Mouse (Mus musculus) embryonic fibroblast, embryonic 13.5 days (primary cell): Measurements from ENCODE around the gene Nkain4.

Experiments
- CTCF ChIP-seq: IDR thresholded peaks from 2 replicates; pipeline ENCODE4 v1.5.1; 2011; ENCODE audit warnings: mild to moderate bottlenecking, control low read depth, low read length, moderate library complexity, borderline replicate concordance; ENCODE audit not compliant: insufficient read depth
- POLR2A ChIP-seq: IDR thresholded peaks from 2 replicates; pipeline ENCODE4 v1.6.1; 2011; ENCODE audit warnings: low read depth, mild to moderate bottlenecking, control low read depth, low read length, moderate library complexity

GRCm38 (mm10) chr2:180987432-180988030, 33.0 kb upstream of the Nkain4 start:
- peak; percentile 23; the same call in 1 of the 2 replicates for TF ChIP-seq POLR2A
- TF ChIP-seq CTCF, result no peak
